Mouse (Mus musculus) c-Kit-negative CD71-positive TER-119-positive erythroid progenitor cells, embryonic 14.5 days (primary cell): ENCODE results near the gene Wdr63.
"Not testable (repeated sequence)": the region's sequence is repeated elsewhere in the genome, so short reads cannot be mapped to it uniquely, and the experiment has no call there.

Source experiments
- DNase-seq: peaks from one replicate; pipeline ENCODE4 v3.0.0-alpha.2; 2013; ENCODE audit warnings: low read depth, low spot score

Gene Wdr63

GRCm38 (mm10) chr3:146011544-146012218 is 96.2 kb downstream of the Wdr63 start:
- no peak for DNase-seq

DNA sequence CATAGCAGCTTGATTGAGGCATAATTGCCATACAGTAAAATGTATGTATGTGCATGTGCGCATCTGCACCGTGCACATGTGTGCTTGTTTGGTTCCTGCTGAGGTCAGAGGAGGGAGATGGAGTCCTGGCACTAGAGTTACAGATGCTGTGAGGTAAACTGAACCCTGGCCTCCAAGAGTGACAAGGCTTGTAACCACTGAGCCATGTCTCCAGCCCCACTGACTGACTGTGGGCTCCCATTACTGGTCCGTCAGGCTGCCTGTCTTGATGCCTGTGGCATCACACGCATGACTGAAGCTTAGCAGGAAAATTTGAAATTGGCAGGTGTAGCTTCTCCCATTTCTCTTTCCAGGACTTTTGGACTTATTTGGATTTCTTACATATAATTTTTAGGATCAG is 97.2 kb downstream of the Wdr63 start:
- DNase-seq: no peak

- no peak for DNase-seq
Measured at GRCm38 (mm10) chr3:146009859-146010645, 97.9 kb downstream of the Wdr63 start.

- DNase-seq: no peak
Measured at GRCm38 (mm10) chr3:146007872-146008271, 100.1 kb downstream of the Wdr63 start.

DNA sequence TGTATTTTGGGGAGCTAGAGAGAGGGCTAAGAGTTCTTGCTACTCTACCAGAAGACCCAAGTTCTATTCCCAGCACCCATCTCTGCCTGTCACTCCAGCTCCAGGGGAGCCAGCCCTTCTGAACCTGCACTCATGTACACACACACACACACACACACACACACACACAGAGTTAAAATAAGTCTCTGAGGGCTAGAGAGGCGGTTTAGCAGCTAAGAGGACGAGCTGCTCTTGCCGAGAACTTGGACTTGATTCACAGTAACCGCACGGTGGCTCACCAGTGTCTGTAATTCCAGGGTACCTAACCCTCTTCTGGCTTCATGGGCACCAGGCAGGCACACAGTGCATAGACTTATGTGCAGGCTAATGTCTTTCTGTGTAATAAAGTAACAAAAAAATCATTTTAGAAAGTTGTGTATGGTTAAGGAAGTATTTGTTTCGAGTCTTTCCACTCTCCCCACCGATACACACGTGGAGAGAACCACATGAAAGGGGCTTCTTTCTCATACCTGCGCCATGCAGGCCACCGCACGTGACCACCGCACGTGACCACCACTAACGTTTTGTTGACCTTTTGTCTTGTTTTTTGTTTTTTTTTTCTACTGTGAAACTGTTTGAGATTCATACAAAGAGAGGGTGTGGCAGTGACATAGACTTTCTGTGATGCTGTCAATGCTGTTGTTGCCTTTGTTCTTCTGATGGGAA is 103.4 kb downstream of the Wdr63 start:
- DNase-seq: no peak

- DNase-seq: not testable (repeated sequence)
Measured at GRCm38 (mm10) chr3:145996539-145996938, 111.4 kb downstream of the Wdr63 start.

DNA sequence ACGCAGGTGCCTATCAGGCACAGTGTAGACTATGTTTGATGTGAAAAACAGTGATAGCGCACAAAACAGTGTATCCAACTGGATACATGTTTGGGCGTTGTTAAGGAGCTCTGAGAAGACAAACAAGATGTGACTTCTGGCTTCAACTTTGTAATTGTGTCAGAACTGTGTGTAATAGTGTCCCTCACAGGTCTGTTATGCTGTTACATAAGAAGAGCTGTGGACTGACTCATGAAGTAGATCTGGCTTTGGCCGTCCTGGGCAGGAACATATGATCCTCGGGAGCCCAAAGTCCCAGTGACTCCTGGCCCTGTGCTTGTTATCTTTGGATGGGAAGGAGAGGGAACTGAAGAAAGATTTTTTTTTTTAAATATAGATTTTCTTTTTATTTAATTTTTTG is 112.4 kb downstream of the Wdr63 start:
- DNase-seq: no peak

GRCm38 (mm10) chr3:145993481-145994201 is 114.3 kb downstream of the Wdr63 start:
- no peak for DNase-seq

- DNase-seq: no peak
Measured at GRCm38 (mm10) chr3:145992796-145993195, 115.1 kb downstream of the Wdr63 start.

- no peak for DNase-seq
Measured at GRCm38 (mm10) chr3:145991976-145992730, 115.8 kb downstream of the Wdr63 start.

- DNase-seq: no peak
Measured at GRCm38 (mm10) chr3:145991130-145991529, 116.8 kb downstream of the Wdr63 start.
